Mouse (Mus musculus): ENCODE measurements around the gene Gstcd. TPM values are rescaled to one million over a fixed set of nuclear protein-coding genes. Genes with fewer than 3 reads are reported as not detected.
A peak's percentile ranks its signal among the peaks of the same experiment; 100 is the strongest.

Gstcd gene
- polyA plus RNA-seq, 1 experiment from 2014 or later = 2.0 TPM

DNA sequence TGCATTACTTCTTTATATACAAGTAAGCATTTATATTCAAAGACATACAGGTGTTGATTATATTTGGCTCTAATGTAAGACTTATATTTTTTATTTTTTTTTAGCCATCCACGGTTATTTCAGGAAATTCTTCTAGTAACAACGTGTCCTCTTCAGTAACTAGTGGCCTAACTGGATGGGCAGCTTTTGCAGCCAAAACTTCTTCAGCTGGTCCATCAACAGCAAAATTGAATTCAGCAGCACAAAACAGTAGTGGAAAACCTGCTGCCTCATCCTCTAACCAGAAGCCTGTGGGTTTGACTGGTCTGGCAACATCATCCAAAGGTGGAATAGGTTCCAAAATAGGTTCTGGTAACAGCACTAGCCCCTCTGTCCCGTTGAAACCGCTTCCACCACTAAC is 16.9 kb upstream of the Gstcd start:
- WGBS = 96% methylated on average over 4 of the region's 4 CpGs
- no peak overlapping the region for H3K4me2 ChIP-seq (replicated peaks; ENCODE audit: low read depth)
- ATAC-seq = no peak
- H3K9me3 ChIP-seq (ENCODE audit: control insufficient read depth) = no peaks in the 10 kb centered on the region
- peaks cover 48% of the 10 kb centered on the region for H3K36me3 ChIP-seq (ENCODE audit: control insufficient read depth, insufficient read depth)
- H3K27ac ChIP-seq (ENCODE audit: low read depth, low read length) = no peak overlapping the region
- H3K4me1 ChIP-seq (replicated peaks; ENCODE audit: control insufficient read depth, insufficient read depth, low read length) = no peaks in the 10 kb centered on the region
- no peak overlapping the region for H3K9ac ChIP-seq (ENCODE audit: low read depth, low read length)
- no peak overlapping the region for H3K4me3 ChIP-seq (ENCODE audit: low read depth, low read length)
- H3K27me3 ChIP-seq (replicated peaks; ENCODE audit: control insufficient read depth, insufficient read depth, low read length) = no peaks in the 10 kb centered on the region
- TF ChIP-seq CTCF (IDR thresholded peaks at IDR 0.05; ENCODE audit: low read depth) = no peak

- H3K36me3 ChIP-seq (ENCODE audit: control insufficient read depth, insufficient read depth) = peaks cover 63% of the 10 kb centered on the region
- H3K27ac ChIP-seq (ENCODE audit: low read depth, low read length) = no peak overlapping the region
- H3K9me3 ChIP-seq (ENCODE audit: control insufficient read depth) = no peaks in the 10 kb centered on the region
- ATAC-seq = no peak
- WGBS = 92% methylated on average over 3 of the region's 3 CpGs
- H3K4me3 ChIP-seq (ENCODE audit: low read depth, low read length) = no peak overlapping the region
- H3K27me3 ChIP-seq (replicated peaks; ENCODE audit: control insufficient read depth, insufficient read depth, low read length) = no peaks in the 10 kb centered on the region
- no peak for TF ChIP-seq CTCF (IDR thresholded peaks at IDR 0.05; ENCODE audit: low read depth)
- no peaks in the 10 kb centered on the region for H3K4me1 ChIP-seq (replicated peaks; ENCODE audit: control insufficient read depth, insufficient read depth, low read length)
- no peak overlapping the region for H3K4me2 ChIP-seq (replicated peaks; ENCODE audit: low read depth)
- H3K9ac ChIP-seq (ENCODE audit: low read depth, low read length) = no peak overlapping the region
Observed at GRCm38 (mm10) chr3:133104436-133104835, 12.6 kb upstream of the Gstcd start.

- no peaks in the 10 kb centered on the region for H3K9me3 ChIP-seq (ENCODE audit: control insufficient read depth)
Observed at GRCm38 (mm10) chr3:133103768-133104167, 11.9 kb upstream of the Gstcd start.

GRCm38 (mm10) chr3:133098909-133099308 is 7.1 kb upstream of the Gstcd start:
- Histone ChIP-seq H3K27ac (ENCODE audit: low read depth, low read length) (no peak overlapping the region), H3K4me1 (replicated peaks; ENCODE audit: control insufficient read depth, insufficient read depth, low read length) (no peaks in the 10 kb centered on the region), H3K27me3 (replicated peaks; ENCODE audit: control insufficient read depth, insufficient read depth, low read length) (no peaks in the 10 kb centered on the region), H3K36me3 (ENCODE audit: control insufficient read depth, insufficient read depth) (peaks cover 41% of the 10 kb centered on the region), H3K9me3 (ENCODE audit: control insufficient read depth) (no peaks in the 10 kb centered on the region), H3K4me3 (ENCODE audit: low read depth, low read length) (no peak overlapping the region), H3K4me2 (replicated peaks; ENCODE audit: low read depth) (no peak overlapping the region), H3K9ac (ENCODE audit: low read depth, low read length) (no peak overlapping the region)
- TF ChIP-seq CTCF (IDR thresholded peaks at IDR 0.05; ENCODE audit: low read depth) = no peak
- 49% methylated on average over 2 of the region's 2 CpGs for WGBS
- ATAC-seq = no peak

More at GRCm38 (mm10) chr3:133103768-133104167, 11.9 kb upstream of the Gstcd start:
- H3K27ac ChIP-seq (ENCODE audit: low read depth, low read length) = no peak overlapping the region
- TF ChIP-seq CTCF (IDR thresholded peaks at IDR 0.05; ENCODE audit: low read depth) = no peak
- no peaks in the 10 kb centered on the region for H3K4me1 ChIP-seq (replicated peaks; ENCODE audit: control insufficient read depth, insufficient read depth, low read length)
- no peak for ATAC-seq
- 89% methylated on average over 3 of the region's 3 CpGs for WGBS
- no peak overlapping the region for H3K4me2 ChIP-seq (replicated peaks; ENCODE audit: low read depth)
- H3K9ac ChIP-seq (ENCODE audit: low read depth, low read length) = no peak overlapping the region
- H3K27me3 ChIP-seq (replicated peaks; ENCODE audit: control insufficient read depth, insufficient read depth, low read length) = no peaks in the 10 kb centered on the region
- no peak overlapping the region for H3K4me3 ChIP-seq (ENCODE audit: low read depth, low read length)
- H3K36me3 ChIP-seq (ENCODE audit: control insufficient read depth, insufficient read depth) = peaks cover 63% of the 10 kb centered on the region

DNA sequence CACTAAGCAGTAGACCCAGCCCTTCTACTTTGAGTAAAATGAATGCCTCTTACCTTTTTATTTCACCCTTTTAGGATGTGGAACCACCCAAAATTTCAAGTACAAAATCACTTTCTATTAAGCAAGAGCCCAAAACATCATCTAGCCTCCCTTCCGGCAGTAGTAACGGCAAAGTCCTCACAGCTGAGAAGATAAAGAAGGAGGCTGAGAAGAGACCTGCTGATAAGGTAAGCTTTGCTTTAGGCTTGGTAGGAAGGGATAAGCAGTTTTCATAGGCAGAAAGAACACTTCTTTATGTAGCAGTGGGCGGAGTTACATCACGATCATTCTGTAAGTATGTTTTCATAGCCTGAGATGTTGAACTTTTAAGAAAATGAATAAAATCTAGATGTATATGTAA is 6.5 kb upstream of the Gstcd start:
- H3K27ac ChIP-seq (ENCODE audit: low read depth, low read length) = no peak overlapping the region
- TF ChIP-seq CTCF (IDR thresholded peaks at IDR 0.05; ENCODE audit: low read depth) = no peak
- no peaks in the 10 kb centered on the region for H3K9me3 ChIP-seq (ENCODE audit: control insufficient read depth)
- ATAC-seq = no peak
- H3K4me1 ChIP-seq (replicated peaks; ENCODE audit: control insufficient read depth, insufficient read depth, low read length) = 0 out of 2 replicates have a peak, but pooled peaks cover under 1% of the 10 kb centered on the region
- no peak overlapping the region for H3K9ac ChIP-seq (ENCODE audit: low read depth, low read length)
- no peak overlapping the region for H3K4me3 ChIP-seq (ENCODE audit: low read depth, low read length)
- H3K36me3 ChIP-seq (ENCODE audit: control insufficient read depth, insufficient read depth) = peaks cover 36% of the 10 kb centered on the region
- no peaks in the 10 kb centered on the region for H3K27me3 ChIP-seq (replicated peaks; ENCODE audit: control insufficient read depth, insufficient read depth, low read length)
- no peak overlapping the region for H3K4me2 ChIP-seq (replicated peaks; ENCODE audit: low read depth)
- WGBS = 76% methylated on average over 4 of the region's 4 CpGs

- Histone ChIP-seq H3K4me1 (replicated peaks; ENCODE audit: control insufficient read depth, insufficient read depth, low read length) (0 out of 2 replicates have a peak, but pooled peaks cover 4% of the 10 kb centered on the region), H3K4me3 (ENCODE audit: low read depth, low read length) (no peak overlapping the region), H3K9me3 (ENCODE audit: control insufficient read depth) (no peaks in the 10 kb centered on the region), H3K9ac (ENCODE audit: low read depth, low read length) (no peak overlapping the region), H3K27ac (ENCODE audit: low read depth, low read length) (no peak overlapping the region), H3K27me3 (replicated peaks; ENCODE audit: control insufficient read depth, insufficient read depth, low read length) (no peaks in the 10 kb centered on the region), H3K36me3 (ENCODE audit: control insufficient read depth, insufficient read depth) (peaks cover 35% of the 10 kb centered on the region), H3K4me2 (replicated peaks; ENCODE audit: low read depth) (no peak overlapping the region)
- WGBS = 94% methylated on average over 6 of the region's 6 CpGs
- no peak for ATAC-seq
- TF ChIP-seq CTCF (IDR thresholded peaks at IDR 0.05; ENCODE audit: low read depth) = no peak
Observed at GRCm38 (mm10) chr3:133097936-133098335, 6.1 kb upstream of the Gstcd start.

DNA sequence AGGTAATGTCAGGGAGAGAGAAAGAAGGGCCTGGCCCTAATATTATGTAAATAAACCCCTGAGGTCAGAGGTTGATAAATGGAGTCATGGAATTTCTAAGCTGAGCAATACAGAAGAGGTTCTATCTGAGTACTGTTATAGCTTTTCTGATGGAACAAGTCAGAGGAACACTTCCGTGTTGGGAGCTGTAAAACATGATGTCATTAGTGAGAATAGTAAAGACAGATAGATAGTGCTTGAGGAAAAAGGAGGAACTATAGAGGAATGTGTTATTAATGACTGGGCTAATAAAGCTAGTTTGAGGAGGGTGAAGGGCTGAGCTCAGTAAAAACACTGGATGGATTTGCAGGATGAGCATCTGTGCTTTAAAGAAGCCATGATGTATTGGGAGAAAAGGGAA is 2.5 kb upstream of the Gstcd start:
- Histone ChIP-seq H3K27me3 (replicated peaks; ENCODE audit: control insufficient read depth, insufficient read depth, low read length) (no peaks in the 10 kb centered on the region), H3K36me3 (ENCODE audit: control insufficient read depth, insufficient read depth) (peaks cover 16% of the 10 kb centered on the region), H3K9me3 (ENCODE audit: control insufficient read depth) (no peaks in the 10 kb centered on the region), H3K9ac (ENCODE audit: low read depth, low read length) (no peak overlapping the region), H3K4me1 (replicated peaks; ENCODE audit: control insufficient read depth, insufficient read depth, low read length) (0 out of 2 replicates have a peak, but pooled peaks cover 9% of the 10 kb centered on the region), H3K4me2 (replicated peaks; ENCODE audit: low read depth) (no peak overlapping the region), H3K4me3 (ENCODE audit: low read depth, low read length) (no peak overlapping the region), H3K27ac (ENCODE audit: low read depth, low read length) (no peak overlapping the region)
- peak; percentile 65 for ATAC-seq
- 10% methylated on average over 1 of the region's 1 CpGs for WGBS
- TF ChIP-seq CTCF (IDR thresholded peaks at IDR 0.05; ENCODE audit: low read depth) = no peak
